Mouse (Mus musculus) MEL (cell line): Measurements from ENCODE around the gene Nmb. TPM values are rescaled to one million over a fixed set of nuclear protein-coding genes. Genes with fewer than 3 reads are reported as not detected.
A peak's percentile ranks its signal among the peaks of the same experiment; 100 is the strongest.

Source experiments
- DNase-seq: peaks from one replicate; pipeline ENCODE4 v3.0.0; 2011; ENCODE audit warnings: low read depth, low spot score
- H3K27ac ChIP-seq: 2 replicates; pipeline ENCODE4 v1.5.1; 2012; ENCODE audit warnings: low read depth, mild to moderate bottlenecking, control low read depth, low read length, moderate library complexity; ENCODE audit not compliant: control insufficient read depth
- H3K27me3 ChIP-seq, 2 experiments: fragments of 150-350 bp in 1 of 2; sonication (generic) in 1 of 2; 2 replicates each; pipeline ENCODE4 v1.6.1; 2012; ENCODE audit warnings: low read length in 2 of 2, mild to moderate bottlenecking in 2 of 2, improper control_type of control experiment in 1 of 2, moderate library complexity in 1 of 2; ENCODE audit not compliant: insufficient read depth in 2 of 2, control insufficient read depth in 1 of 2
- H3K36me3 ChIP-seq, 2 experiments: 2 replicates each; pipeline ENCODE4 v1.6.1; 2012 to 2014; ENCODE audit warnings: low read length in 2 of 2, improper control_type of control experiment in 1 of 2, inconsistent platforms in 1 of 2, mild to moderate bottlenecking in 1 of 2; ENCODE audit not compliant: insufficient read depth in 2 of 2, control insufficient read depth in 1 of 2
- H3K4me1 ChIP-seq, 2 experiments: fragments of 150-350 bp in 1 of 2; sonication (generic) in 1 of 2; 2 replicates each; pipeline ENCODE4 v1.6.1; 2012; ENCODE audit warnings: low read length in 2 of 2, improper control_type of control experiment in 1 of 2, mild to moderate bottlenecking in 1 of 2; ENCODE audit not compliant: insufficient read depth in 2 of 2, control insufficient read depth in 1 of 2
- H3K4me3 ChIP-seq, 2 experiments: fragments of 150-350 bp in 1 of 2; sonication (generic) in 1 of 2; 2 replicates each; pipeline ENCODE4 v1.5.1; 2012; ENCODE audit warnings: low read depth in 2 of 2, low read length in 2 of 2, mild to moderate bottlenecking in 2 of 2, moderate library complexity in 2 of 2, control low read depth in 1 of 2, improper control_type of control experiment in 1 of 2; ENCODE audit not compliant: control insufficient read depth in 1 of 2, insufficient read depth in 1 of 2
- H3K79me2 ChIP-seq: 2 replicates; pipeline ENCODE4 v1.6.1; 2012; ENCODE audit warnings: mild to moderate bottlenecking, low read length, moderate library complexity; ENCODE audit not compliant: control insufficient read depth, poor library complexity, insufficient read depth
- H3K9ac ChIP-seq: 2 replicates; pipeline ENCODE4 v1.6.1; 2012; ENCODE audit warnings: low read depth, mild to moderate bottlenecking, control low read depth, low read length, moderate library complexity; ENCODE audit not compliant: control insufficient read depth, poor library complexity, severe bottlenecking
- H3K9me3 ChIP-seq: fragments of 150-350 bp; sonication (generic); replicated peaks from 2 replicates; pipeline ENCODE4 v1.6.1; 2012; ENCODE audit warnings: mild to moderate bottlenecking, low read length, improper control_type of control experiment, moderate library complexity; ENCODE audit not compliant: insufficient read depth
- CHD2 ChIP-seq: IDR thresholded peaks from 2 replicates; pipeline ENCODE4 v1.6.1; 2011; ENCODE audit warnings: low read length, improper control_type of control experiment
- CTCF ChIP-seq, 3 experiments: IDR thresholded peaks in 2 of 3; conservative IDR thresholded peaks in 1 of 3; 2 replicates each; pipeline ENCODE4 v1.5.1; 2011 to 2012; ENCODE audit warnings: low read length in 3 of 3, low read depth in 2 of 3, mild to moderate bottlenecking in 2 of 3, improper control_type of control experiment in 1 of 3, inconsistent platforms in 1 of 3, mixed read lengths in 1 of 3, moderate library complexity in 1 of 3; ENCODE audit not compliant: control insufficient read depth in 1 of 3, insufficient read depth in 1 of 3, poor library complexity in 1 of 3, severe bottlenecking in 1 of 3
- ELF1 ChIP-seq: IDR thresholded peaks from 2 replicates; pipeline ENCODE4 v1.6.1; 2014; ENCODE audit warnings: low read depth, mild to moderate bottlenecking, inconsistent platforms, low read length, improper control_type of control experiment, moderate library complexity
- EP300 ChIP-seq, 2 experiments: IDR thresholded peaks; 2 replicates each; pipeline ENCODE4 v1.6.1; 2011; ENCODE audit warnings: improper control_type of control experiment in 2 of 2, low read length in 2 of 2, low read depth in 1 of 2, mild to moderate bottlenecking in 1 of 2
- GATA1 ChIP-seq: IDR thresholded peaks from 2 replicates; pipeline ENCODE4 v1.6.1; 2011; ENCODE audit warnings: low read depth, low read length, improper control_type of control experiment
- HCFC1 ChIP-seq: IDR thresholded peaks from 2 replicates; pipeline ENCODE4 v1.6.1; 2012; ENCODE audit warnings: low read depth, mild to moderate bottlenecking, inconsistent platforms, low read length, improper control_type of control experiment, moderate library complexity
- JUND ChIP-seq: IDR thresholded peaks from 2 replicates; pipeline ENCODE4 v1.6.1; 2011; ENCODE audit warnings: low read depth, mild to moderate bottlenecking, improper control_type of control experiment, low read length
- KAT2A ChIP-seq: conservative IDR thresholded peaks from 2 replicates; pipeline ENCODE4 v1.6.1; 2012; ENCODE audit warnings: low read depth, low read length, improper control_type of control experiment, inconsistent platforms
- MAZ ChIP-seq: IDR thresholded peaks from 2 replicates; pipeline ENCODE4 v1.6.1; 2012; ENCODE audit warnings: low read depth, mild to moderate bottlenecking, inconsistent platforms, low read length, improper control_type of control experiment
- MEF2A ChIP-seq: IDR thresholded peaks from 2 replicates; pipeline ENCODE4 v1.6.1; 2014; ENCODE audit warnings: low read depth, mild to moderate bottlenecking, inconsistent platforms, low read length, improper control_type of control experiment; ENCODE audit not compliant: poor library complexity, insufficient replicate concordance, severe bottlenecking; ENCODE audit errors: extremely low read depth
- MXI1 ChIP-seq: IDR thresholded peaks from 2 replicates; pipeline ENCODE4 v1.6.1; 2011; ENCODE audit warnings: mild to moderate bottlenecking, low read depth, low read length, improper control_type of control experiment
- MYB ChIP-seq: IDR thresholded peaks from 2 replicates; pipeline ENCODE4 v1.6.1; 2011; ENCODE audit warnings: mild to moderate bottlenecking, low read depth, low read length, improper control_type of control experiment
- MYC ChIP-seq: IDR thresholded peaks from 2 replicates; pipeline ENCODE4 v1.6.1; 2011; ENCODE audit warnings: low read depth, mild to moderate bottlenecking, low read length, improper control_type of control experiment, moderate library complexity
- NELFE ChIP-seq: IDR thresholded peaks from 2 replicates; pipeline ENCODE4 v1.6.1; 2011; ENCODE audit warnings: low read depth, low read length, improper control_type of control experiment
- NRF1 ChIP-seq: IDR thresholded peaks from 2 replicates; pipeline ENCODE4 v1.6.1; 2014; ENCODE audit warnings: low read depth, mild to moderate bottlenecking, inconsistent platforms, low read length, improper control_type of control experiment, moderate library complexity; ENCODE audit not compliant: poor library complexity, insufficient read depth, severe bottlenecking
- POLR2A ChIP-seq, 2 experiments: IDR thresholded peaks; 2 replicates each; pipeline ENCODE4 v1.6.1; 2011 to 2012; ENCODE audit warnings: low read length in 2 of 2, mild to moderate bottlenecking in 2 of 2, control low read depth in 1 of 2, improper control_type of control experiment in 1 of 2, low read depth in 1 of 2, moderate library complexity in 1 of 2; ENCODE audit not compliant: control insufficient read depth in 1 of 2, insufficient read depth in 1 of 2, poor library complexity in 1 of 2
- POLR2AphosphoS2 ChIP-seq: IDR thresholded peaks from 2 replicates; pipeline ENCODE4 v1.6.1; 2011; ENCODE audit warnings: low read length, improper control_type of control experiment
- SIN3A ChIP-seq: IDR thresholded peaks from 2 replicates; pipeline ENCODE4 v1.6.1; 2012; ENCODE audit warnings: low read length, improper control_type of control experiment, inconsistent platforms
- SMC3 ChIP-seq: IDR thresholded peaks from 2 replicates; pipeline ENCODE4 v1.6.1; 2011; ENCODE audit warnings: low read depth, low read length, improper control_type of control experiment
- TAL1 ChIP-seq: IDR thresholded peaks from 2 replicates; pipeline ENCODE4 v1.6.1; 2012; ENCODE audit warnings: mild to moderate bottlenecking, inconsistent platforms, low read length, moderate library complexity, mixed read lengths
- TBP ChIP-seq: IDR thresholded peaks from 2 replicates; pipeline ENCODE4 v1.8.0; 2011; ENCODE audit warnings: low read depth, low read length, improper control_type of control experiment
- TCF12 ChIP-seq: IDR thresholded peaks from 2 replicates; pipeline ENCODE4 v1.6.1; 2014; ENCODE audit warnings: low read depth, mild to moderate bottlenecking, inconsistent platforms, low read length, improper control_type of control experiment, moderate library complexity
- USF1 ChIP-seq: IDR thresholded peaks from 2 replicates; pipeline ENCODE4 v1.6.1; 2014; ENCODE audit warnings: low read depth, mild to moderate bottlenecking, inconsistent platforms, low read length, improper control_type of control experiment, moderate library complexity
- USF2 ChIP-seq, 2 experiments: IDR thresholded peaks; 2 replicates each; pipeline ENCODE4 v1.6.1; 2011 to 2012; ENCODE audit warnings: improper control_type of control experiment in 2 of 2, low read length in 2 of 2, borderline replicate concordance in 1 of 2, inconsistent platforms in 1 of 2, low read depth in 1 of 2, mild to moderate bottlenecking in 1 of 2; ENCODE audit not compliant: insufficient read depth in 1 of 2
- ZKSCAN1 ChIP-seq: IDR thresholded peaks from 2 replicates; pipeline ENCODE4 v1.6.1; 2012; ENCODE audit warnings: low read depth, mild to moderate bottlenecking, inconsistent platforms, low read length, improper control_type of control experiment, moderate library complexity
- polyA plus RNA-seq, 2 experiments: library from polyadenylated mRNA; stranded (reverse) in 1 of 2; unstranded in 1 of 2; fragments of >175 nt in 1 of 2; fragments of >200 nt in 1 of 2; gene quantifications; 2 replicates each; pipeline versions ENCODE4 v1.2.1 to v1.2.4; 2012; ENCODE audit warnings: low replicate concordance in 2 of 2, low read depth in 1 of 2; ENCODE audit not compliant: insufficient read length in 2 of 2, insufficient read depth in 1 of 2, missing spikeins in 1 of 2
- total RNA-seq: library from RNA; depleted of rRNA; stranded (reverse); fragments of 300-350 nt; gene quantifications from 2 replicates; pipeline ENCODE4 v1.2.3, GENCODE M21; 2012

The Nmb gene
- total and polyA plus RNA-seq, 3 experiments: 4.4 to 4.6 TPM; not detected in 1

- H3K27ac ChIP-seq: no peak overlapping the region
- no peak for TF ChIP-seq MYB
- TF ChIP-seq EP300 (IDR thresholded peaks at IDR 0.05; ENCODE audit: low read depth in 1 of 2, low read length in 2 of 2): no peak
- no peak for TF ChIP-seq POLR2AphosphoS2
- TF ChIP-seq SMC3: no peak
- no peak for TF ChIP-seq MEF2A
- peaks cover 0 to 28% of the 10 kb centered on the region in 2 experiments; a peak in 2 of 4 replicates for H3K36me3 ChIP-seq
- H3K4me1 ChIP-seq: peaks cover 17 to 30% of the 10 kb centered on the region in 2 experiments
- H3K79me2 ChIP-seq: no peaks in the 10 kb centered on the region
- H3K4me3 ChIP-seq: no peak overlapping the region
- H3K9ac ChIP-seq: no peak overlapping the region
- DNase-seq: peak; percentile 81
- H3K27me3 ChIP-seq: no peaks in the 10 kb centered on the region
- no peaks in the 10 kb centered on the region for H3K9me3 ChIP-seq
Observed at GRCm38 (mm10) chr7:80862475-80862874, 42.4 kb downstream of the Nmb start.

GRCm38 (mm10) chr7:80860729-80861274, 44.1 kb downstream of the Nmb start, which contains the start of gene Zscan2:
Zscan2 (plus strand) TSS chr7:80860920.
- no peaks in the 10 kb centered on the region for H3K27me3 ChIP-seq
- H3K27ac ChIP-seq: no peak within 1 kb of the TSS
- no peaks in the 10 kb centered on the region for H3K9me3 ChIP-seq
- TF ChIP-seq CTCF (IDR thresholded peaks at IDR 0.05 in 2 of 3, conservative IDR thresholded peaks at IDR 0.05 in 1 of 3; ENCODE audit: control insufficient read depth in 1 of 3, insufficient read depth in 1 of 3, low read depth in 2 of 3, low read length in 3 of 3, poor library complexity in 1 of 3, severe bottlenecking in 1 of 3): no peak
- no peak for TF ChIP-seq GATA1
- TF ChIP-seq HCFC1: peak; percentile 98
- TF ChIP-seq SMC3: no peak
- TF ChIP-seq MAZ: peak; percentile 73; the same call in 1 of the 2 replicates
- no peak for TF ChIP-seq USF1
- no peak for TF ChIP-seq USF2 (IDR thresholded peaks at IDR 0.05; ENCODE audit: borderline replicate concordance in 1 of 2, insufficient read depth in 1 of 2, low read depth in 1 of 2, low read length in 2 of 2)
- no peak for TF ChIP-seq TAL1
- TF ChIP-seq CHD2: peak; percentile 68
- TF ChIP-seq KAT2A: peak; percentile 86
- peak in 1 of 2 experiments; percentile 36; a peak in 1 of 4 replicates for TF ChIP-seq POLR2A (IDR thresholded peaks at IDR 0.05; ENCODE audit: control insufficient read depth in 1 of 2, insufficient read depth in 1 of 2, low read depth in 1 of 2, low read length in 2 of 2, poor library complexity in 1 of 2)
- TF ChIP-seq MXI1: no peak; the same call in 1 of the 2 replicates
- TF ChIP-seq TCF12: no peak
- TF ChIP-seq ELF1: peak; percentile 74
- no peak for TF ChIP-seq JUND
- 0 out of 2 replicates have a peak, but pooled peaks have one; percentile 27 for TF ChIP-seq NELFE
- no peak for TF ChIP-seq MYB
- no peak for TF ChIP-seq TBP
- no peak for TF ChIP-seq NRF1
- no peak for TF ChIP-seq MYC
- TF ChIP-seq SIN3A: peak; percentile 68; the same call in 1 of the 2 replicates
- TF ChIP-seq MEF2A: no peak
- TF ChIP-seq ZKSCAN1: no peak
- peak within 1 kb of the TSS; percentile 88 to 89 for H3K4me3 ChIP-seq
- peak; percentile 97 for DNase-seq
- H3K79me2 ChIP-seq: no peaks in the 10 kb centered on the region
- H3K4me1 ChIP-seq: peaks cover 17 to 28% of the 10 kb centered on the region in 2 experiments
- H3K36me3 ChIP-seq: peaks cover 0 to 22% of the 10 kb centered on the region in 2 experiments; a peak in 2 of 4 replicates
- H3K9ac ChIP-seq: peak within 1 kb of the TSS; percentile 71
